Mouse (Mus musculus) gastrocnemius, postnatal 10 days (tissue): ENCODE data around the gene Rxrb. TPM values are rescaled to one million over a fixed set of nuclear protein-coding genes. Genes with fewer than 3 reads are reported as not detected.

Experiments
- DNase-seq: peaks from one replicate; pipeline ENCODE4 v3.0.0; 2021; ENCODE audit warnings: mixed read lengths
- total RNA-seq, 2 experiments: library from RNA; stranded (reverse); gene quantifications; 2 replicates each; pipeline ENCODE4 v1.2.3; 2021

Rxrb gene
- total RNA-seq, 2 experiments from 2014 or later: 40.7 to 43.1 TPM

DNA sequence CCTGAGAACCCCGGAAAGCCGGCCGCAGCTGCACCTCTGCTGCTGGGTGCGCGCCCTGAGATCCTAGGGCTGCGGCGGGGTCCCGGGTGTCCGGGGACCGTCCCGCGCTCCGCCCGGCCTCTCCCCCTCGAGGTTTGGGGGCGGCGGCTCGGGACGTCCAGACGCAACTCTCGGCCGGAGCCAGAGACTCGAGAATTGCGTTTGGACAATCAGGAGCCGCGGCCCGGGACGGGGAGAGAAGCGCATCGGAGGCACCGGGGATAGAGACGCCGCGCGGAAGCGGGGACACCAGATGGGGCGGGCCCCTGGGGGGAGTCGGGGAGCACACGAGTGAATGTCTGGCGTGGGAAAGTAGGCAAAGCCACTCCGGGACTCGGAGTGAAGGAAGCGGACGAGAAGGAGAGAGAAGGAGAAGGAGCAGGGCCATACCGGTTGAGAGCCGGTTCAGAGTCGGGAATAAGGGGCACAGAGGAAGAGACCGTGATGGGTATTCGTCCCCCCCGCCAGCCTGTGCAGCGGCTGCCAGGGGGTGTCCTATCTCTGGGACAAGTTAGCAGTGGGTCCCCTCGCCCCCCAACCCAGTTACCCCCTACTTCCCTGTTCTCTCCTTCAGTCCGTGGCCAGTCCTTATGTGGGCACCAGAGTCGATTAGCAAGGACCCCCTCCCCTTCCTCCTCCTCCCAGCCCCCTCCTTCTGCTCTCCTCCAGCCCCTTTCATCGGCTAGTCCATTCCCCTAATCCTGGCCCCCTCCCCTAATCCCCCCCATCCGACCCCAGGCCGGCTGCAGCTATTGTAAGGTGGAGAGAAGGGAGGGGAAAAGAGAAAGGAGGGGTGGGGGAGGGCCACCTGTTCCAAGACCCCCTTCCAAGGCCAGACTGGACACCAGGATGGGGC is 6.5 kb upstream of the Rxrb start:
- peak; percentile 67 for DNase-seq

DNA sequence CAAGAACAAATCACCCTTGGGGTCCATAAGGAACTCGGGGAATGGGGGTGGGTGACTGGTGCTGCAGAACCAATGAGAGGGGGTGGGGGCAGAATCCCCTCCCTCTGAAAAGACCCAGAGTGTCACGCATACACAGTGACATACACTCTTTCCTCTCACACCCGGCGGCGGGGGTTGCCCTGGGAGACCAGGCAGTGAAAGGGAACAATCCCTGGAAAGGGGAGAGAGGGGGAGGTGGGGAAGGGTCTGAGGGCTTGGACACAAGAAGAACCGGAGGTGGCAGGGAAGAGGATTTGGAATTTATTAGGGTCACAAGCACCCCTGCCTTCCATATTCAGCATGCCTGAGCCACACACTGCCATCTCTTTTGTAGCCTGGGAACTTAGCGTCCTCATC is 5.9 kb upstream of the Rxrb start:
- DNase-seq: peak; percentile 11

- DNase-seq: no peak
These were observed 5.4 kb upstream of the Rxrb start for GRCm38 (mm10) chr17:34026221-34026620.

DNA sequence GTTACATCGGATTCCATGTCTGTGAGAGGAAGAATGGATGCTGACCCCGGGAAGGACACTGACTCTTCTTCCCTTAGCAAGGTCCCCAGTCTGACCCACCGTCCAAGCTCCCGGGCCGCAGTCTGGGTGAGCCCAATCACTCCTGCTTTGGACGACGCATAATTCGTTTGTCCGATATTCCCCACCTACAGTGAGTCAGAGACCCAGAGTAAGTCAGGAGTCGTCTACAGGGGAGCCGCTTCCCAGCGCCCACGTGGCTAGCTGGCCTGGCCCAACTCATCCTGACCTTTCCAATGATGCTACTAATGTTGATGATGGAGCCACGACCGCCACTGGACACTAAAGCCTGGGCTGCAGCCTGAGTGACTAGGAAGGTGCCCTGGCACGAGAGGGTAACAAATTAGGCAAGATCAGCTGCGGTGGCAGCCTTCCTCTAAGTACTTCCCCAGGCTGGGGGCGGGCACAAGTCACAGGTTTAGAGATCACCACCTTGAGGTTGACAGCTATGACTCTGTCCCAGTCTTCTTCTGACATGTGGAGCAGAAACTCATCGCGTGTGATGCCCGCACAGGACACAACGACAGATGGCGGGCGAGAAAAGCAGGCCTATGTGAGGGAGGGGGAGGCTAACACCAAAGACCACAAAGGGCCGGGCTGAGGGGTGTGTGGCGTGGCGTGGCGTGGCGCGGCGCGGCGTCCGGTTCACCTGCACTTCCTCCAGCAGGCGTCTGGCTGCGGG is 4.5 kb upstream of the Rxrb start:
- DNase-seq: peak; percentile 18

GRCm38 (mm10) chr17:34027656-34028223 is 3.9 kb upstream of the Rxrb start, which contains the start of gene H2-Ke6:
H2-Ke6 (minus strand) TSS chr17:34028060.
- peak; percentile 93 for DNase-seq

DNA sequence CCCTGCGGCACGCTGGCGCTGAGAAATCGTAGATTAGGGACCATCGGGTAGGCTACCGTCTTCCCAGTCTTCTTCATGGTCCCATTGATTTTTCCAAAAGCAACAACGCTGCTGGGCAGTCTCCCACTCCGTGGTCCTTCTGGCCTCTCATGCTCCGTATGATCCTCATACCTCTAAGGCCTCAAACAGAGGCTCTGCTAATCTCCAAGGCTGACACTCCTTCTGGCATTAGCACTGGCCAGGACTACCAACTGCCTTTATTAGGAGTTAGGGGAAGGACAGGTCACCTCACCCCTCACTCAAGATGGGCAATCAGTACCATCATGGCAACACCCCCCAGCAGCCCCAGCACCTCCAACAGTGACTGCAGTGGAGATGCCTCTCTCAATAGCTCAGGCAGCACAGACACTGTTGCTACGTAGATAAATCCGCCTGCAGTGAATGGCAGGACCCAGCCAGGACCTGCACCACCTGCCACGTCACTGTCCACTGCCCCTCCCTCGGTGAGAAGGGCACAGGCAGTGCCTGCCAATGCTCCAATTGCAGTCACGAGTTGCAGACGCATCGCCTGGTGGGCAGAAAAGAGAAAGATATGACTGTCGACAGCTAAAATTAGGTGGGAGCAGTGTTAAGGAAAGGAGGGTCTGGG is 3.0 kb upstream of the Rxrb start:
- DNase-seq: peak; percentile 8

- no peak for DNase-seq
These were observed 2.3 kb upstream of the Rxrb start for GRCm38 (mm10) chr17:34029150-34029889.

- DNase-seq: no peak
These were observed 1.6 kb upstream of the Rxrb start for GRCm38 (mm10) chr17:34029890-34030595.

GRCm38 (mm10) chr17:34030861-34031326 is 718 bp upstream of the Rxrb start:
- peak; percentile 45 for DNase-seq

DNA sequence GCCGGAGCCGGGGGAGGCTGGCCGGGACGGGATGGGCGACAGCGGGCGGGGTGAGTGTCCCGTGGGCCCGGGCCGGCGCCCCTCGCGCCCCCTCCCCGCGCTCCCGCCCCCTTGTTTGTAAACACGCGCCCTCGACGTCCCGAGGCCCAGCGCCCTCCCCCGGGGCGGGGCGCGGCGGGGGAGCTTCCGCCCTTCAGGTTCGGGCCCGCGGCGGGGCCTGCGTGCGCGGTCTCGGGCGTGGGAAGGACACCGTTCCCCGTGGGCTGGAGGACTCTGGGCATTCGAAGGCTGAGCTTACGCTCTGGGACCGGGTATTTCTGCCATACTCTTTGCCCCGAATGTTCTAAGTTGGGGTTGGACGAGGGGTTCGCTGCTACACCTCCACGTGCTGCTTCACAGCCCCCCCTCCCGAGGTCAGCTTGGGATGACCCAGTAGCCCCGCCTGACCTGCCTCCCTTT is 591 bp downstream of the Rxrb start:
- no peak for DNase-seq

DNA sequence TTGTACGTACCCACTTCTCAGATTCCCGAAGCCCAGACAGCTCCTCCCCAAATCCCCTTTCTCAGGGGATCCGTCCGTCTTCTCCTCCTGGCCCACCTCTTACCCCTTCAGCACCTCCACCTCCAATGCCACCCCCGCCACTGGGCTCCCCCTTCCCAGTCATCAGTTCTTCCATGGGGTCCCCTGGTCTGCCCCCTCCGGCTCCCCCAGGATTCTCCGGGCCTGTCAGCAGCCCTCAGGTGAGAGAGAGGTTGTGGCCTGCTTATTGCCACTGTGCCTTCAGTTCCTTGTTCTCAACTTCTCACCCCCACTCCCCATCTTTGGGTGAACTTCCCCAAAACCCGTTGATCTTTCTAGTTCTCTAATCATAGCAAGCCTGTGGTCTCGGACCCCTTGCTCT is 1.2 kb downstream of the Rxrb start:
- DNase-seq: peak; percentile 31

DNA sequence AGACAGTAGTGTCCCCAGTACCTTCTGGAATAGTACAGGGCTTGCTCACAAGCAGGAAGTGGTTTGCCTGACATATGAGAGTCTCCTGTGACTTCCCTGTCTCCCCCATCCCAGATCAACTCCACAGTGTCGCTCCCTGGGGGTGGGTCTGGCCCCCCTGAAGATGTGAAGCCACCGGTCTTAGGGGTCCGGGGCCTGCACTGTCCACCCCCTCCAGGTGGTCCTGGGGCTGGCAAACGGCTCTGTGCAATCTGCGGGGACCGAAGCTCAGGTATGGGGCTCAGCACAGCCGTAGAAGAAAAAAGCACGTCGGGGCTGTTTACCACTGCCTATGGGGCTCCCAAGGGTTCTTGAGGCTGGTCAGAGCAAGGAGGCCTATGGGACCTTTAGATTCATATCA is 1.8 kb downstream of the Rxrb start:
- peak; percentile 21 for DNase-seq

GRCm38 (mm10) chr17:34034064-34034463 is 2.5 kb downstream of the Rxrb start:
- DNase-seq: peak; percentile 76

DNA sequence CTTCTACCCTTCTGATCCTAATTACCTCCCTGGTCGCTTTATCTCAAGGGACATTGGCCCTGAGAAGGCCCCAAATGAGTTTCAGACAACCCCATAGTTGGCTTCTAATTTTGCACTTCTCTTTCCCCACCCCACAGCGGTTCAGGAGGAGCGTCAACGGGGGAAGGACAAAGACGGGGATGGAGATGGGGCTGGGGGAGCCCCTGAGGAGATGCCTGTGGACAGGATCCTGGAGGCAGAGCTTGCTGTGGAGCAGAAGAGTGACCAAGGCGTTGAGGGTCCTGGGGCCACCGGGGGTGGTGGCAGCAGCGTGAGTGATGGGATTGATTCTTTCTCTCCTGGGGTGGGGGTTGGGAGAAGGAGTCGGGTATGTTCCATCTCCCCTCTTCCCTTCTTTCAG is 3.9 kb downstream of the Rxrb start:
- no peak for DNase-seq

- no peak for DNase-seq
These were observed 5.0 kb downstream of the Rxrb start for GRCm38 (mm10) chr17:34036647-34037046.

DNA sequence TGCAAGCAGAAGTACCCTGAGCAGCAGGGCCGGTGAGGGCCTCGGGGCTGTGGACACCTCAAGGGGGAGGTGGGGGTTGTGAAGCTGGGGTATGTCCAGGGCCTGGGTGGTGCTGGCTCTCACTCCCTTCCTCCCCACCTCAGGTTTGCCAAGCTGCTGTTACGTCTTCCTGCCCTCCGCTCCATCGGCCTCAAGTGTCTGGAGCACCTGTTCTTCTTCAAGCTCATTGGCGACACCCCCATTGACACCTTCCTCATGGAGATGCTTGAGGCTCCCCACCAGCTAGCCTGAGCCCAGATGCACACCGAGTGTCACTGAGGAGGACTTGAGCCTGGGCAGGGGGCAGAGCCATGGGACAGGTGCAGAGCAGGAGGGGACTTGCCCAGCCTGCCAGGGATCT is 5.6 kb downstream of the Rxrb start:
- no peak for DNase-seq

GRCm38 (mm10) chr17:34038440-34038839 is 6.8 kb downstream of the Rxrb start:
- no peak for DNase-seq

DNA sequence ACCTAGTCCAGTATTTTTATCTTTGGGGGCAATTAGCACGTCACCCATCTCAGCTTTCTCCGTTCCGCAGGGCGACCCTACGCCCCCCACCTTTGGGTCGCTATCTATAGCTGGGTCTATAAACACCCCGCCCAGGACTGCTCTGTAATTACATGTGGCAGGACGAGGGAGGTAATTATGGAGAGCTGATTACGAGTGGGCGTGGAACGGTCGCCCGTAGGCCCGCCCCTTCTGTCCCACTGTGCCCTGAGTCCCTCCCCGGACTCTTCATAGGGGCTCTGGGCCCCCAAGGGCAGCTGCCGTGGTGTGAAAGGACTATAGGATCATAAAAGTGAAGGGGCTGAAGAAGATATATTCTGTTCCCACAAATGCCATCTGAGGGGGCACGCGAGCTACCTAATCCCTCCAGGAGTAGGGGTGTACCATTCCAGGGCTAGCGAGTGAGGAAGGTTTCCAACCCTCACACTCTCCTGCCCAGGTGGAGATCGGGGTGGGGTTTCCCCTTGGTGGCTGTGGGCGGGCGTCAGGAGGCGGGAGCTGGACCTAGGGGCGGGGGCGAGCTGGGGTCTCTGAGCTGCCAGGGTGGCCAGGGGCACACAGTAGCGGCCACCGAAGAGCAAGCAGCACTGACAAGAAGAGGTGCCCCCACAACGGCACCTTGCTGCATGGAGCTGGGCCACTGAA is 7.4 kb downstream of the Rxrb start, which contains the start of gene Col11a2:
Col11a2 (plus strand) TSS at position 560 of the 684 bp plus-strand sequence.
- DNase-seq: no peak

- DNase-seq: peak; percentile 77
These were observed 8.2 kb downstream of the Rxrb start for GRCm38 (mm10) chr17:34039562-34040450.
